Mouse (Mus musculus) stomach, postnatal 0 days (tissue): ENCODE data around the gene Tjp1. TPM values are rescaled to one million over a fixed set of nuclear protein-coding genes. Genes with fewer than 3 reads are reported as not detected.
A peak's percentile ranks its signal among the peaks of the same experiment; 100 is the strongest.

Experiments
- ATAC-seq: fragments of 200-750 bp; cut with Nextera tagmentation; 2 replicates; pipeline ENCODE4 v1.8.0; 2017; ENCODE audit not compliant: low FRiP score, low TSS enrichment
- DNase-seq: peaks from one replicate; pipeline ENCODE4 v3.0.0-alpha.2; 2016; ENCODE audit warnings: low spot score
- H3K27ac ChIP-seq: fragments of 300-500 bp; sonication (generic); replicated peaks from 2 replicates; pipeline ENCODE4 v1.5.1; 2014; ENCODE audit warnings: mild to moderate bottlenecking, control low read depth
- H3K27me3 ChIP-seq: fragments of 300-500 bp; sonication (generic); 2 replicates; pipeline ENCODE4 v1.6.1; 2014; ENCODE audit warnings: low read length; ENCODE audit not compliant: control insufficient read depth, insufficient read depth
- H3K36me3 ChIP-seq: fragments of 300-500 bp; sonication (generic); 2 replicates; pipeline ENCODE4 v1.6.1; 2014; ENCODE audit warnings: low read length, mixed read lengths; ENCODE audit not compliant: control insufficient read depth, insufficient read depth
- H3K4me1 ChIP-seq: fragments of 300-500 bp; sonication (generic); replicated peaks from 2 replicates; pipeline ENCODE4 v1.6.1; 2014; ENCODE audit warnings: antibody characterized with exemption; ENCODE audit not compliant: control insufficient read depth, insufficient read depth
- H3K4me2 ChIP-seq: fragments of 300-500 bp; sonication (generic); replicated peaks from 2 replicates; pipeline ENCODE4 v1.6.1; 2014; ENCODE audit warnings: low read depth, mild to moderate bottlenecking, control low read depth, moderate library complexity
- H3K4me3 ChIP-seq: fragments of 300-500 bp; sonication (generic); 2 replicates; pipeline ENCODE4 v1.5.1; 2014; ENCODE audit warnings: low read depth, low read length, control low read depth
- H3K9ac ChIP-seq: fragments of 300-500 bp; sonication (generic); 2 replicates; pipeline ENCODE4 v1.6.1; 2014; ENCODE audit warnings: mild to moderate bottlenecking, low read length, control low read depth, mixed read lengths
- H3K9me3 ChIP-seq: fragments of 300-500 bp; sonication (generic); 2 replicates; pipeline ENCODE4 v1.6.1; 2016; ENCODE audit warnings: low read length; ENCODE audit not compliant: control insufficient read depth
- CTCF ChIP-seq: IDR thresholded peaks from 2 replicates; pipeline ENCODE4 v1.5.1; 2016; ENCODE audit warnings: antibody characterized with exemption, low read depth, mild to moderate bottlenecking, moderate library complexity
- EP300 ChIP-seq: optimal IDR thresholded peaks from 2 replicates; pipeline ENCODE3; 2016; ENCODE audit warnings: antibody characterized with exemption
- WGBS: fragments of 180-500 bp; shearing (Covaris S2); extraction: QIAGEN DNeasy Blood & Tissue Kit; methylation state at CpG from one replicate; pipeline ENCODE4 v1.1.7; 2014; 5-methylcytosine and 5-hydroxymethylcytosine counted together
- polyA plus RNA-seq: library from polyadenylated mRNA; unstranded; fragments of >200 nt; fragmentation: Nextera tagmentation; extraction: Ambion mirVana; gene quantifications from 2 replicates; pipeline ENCODE4 v1.2.1, GENCODE M21; 2015

Tjp1 gene
- polyA plus RNA-seq, 1 experiment from 2014 or later = 12.6 TPM

GRCm38 (mm10) chr7:65497733-65498583 is 29.6 kb downstream of the Tjp1 start:
- Histone ChIP-seq H3K27ac (no peak overlapping the region), H3K4me3 (no peak overlapping the region), H3K36me3 (no peaks in the 10 kb centered on the region), H3K4me1 (no peaks in the 10 kb centered on the region), H3K4me2 (no peak overlapping the region), H3K9ac (no peak overlapping the region), H3K27me3 (no peaks in the 10 kb centered on the region), H3K9me3 (no peaks in the 10 kb centered on the region)
- DNase-seq (peak; percentile 83), ATAC-seq (peak; percentile 85)
- WGBS = 50% methylated on average over 12 of the region's 12 CpGs
- peak; percentile 96 for TF ChIP-seq CTCF
- no peak for TF ChIP-seq EP300

- no peak overlapping the region for H3K27ac ChIP-seq
- H3K27me3 ChIP-seq = no peaks in the 10 kb centered on the region
- H3K9me3 ChIP-seq = no peaks in the 10 kb centered on the region
- no peak overlapping the region for H3K9ac ChIP-seq
- DNase-seq (no peak), ATAC-seq (no peak)
- H3K4me2 ChIP-seq = no peak overlapping the region
- 82% methylated on average over 7 of the region's 7 CpGs for WGBS
- no peak overlapping the region for H3K4me3 ChIP-seq
- no peak for TF ChIP-seq CTCF
- TF ChIP-seq EP300 = no peak
- no peaks in the 10 kb centered on the region for H3K4me1 ChIP-seq
- no peaks in the 10 kb centered on the region for H3K36me3 ChIP-seq
These were observed 37.1 kb downstream of the Tjp1 start for GRCm38 (mm10) chr7:65490526-65490925.

- Histone ChIP-seq H3K9ac (no peak overlapping the region), H3K4me1 (no peaks in the 10 kb centered on the region), H3K27me3 (no peaks in the 10 kb centered on the region), H3K36me3 (no peaks in the 10 kb centered on the region), H3K9me3 (no peaks in the 10 kb centered on the region), H3K27ac (no peak overlapping the region), H3K4me3 (no peak overlapping the region), H3K4me2 (no peak overlapping the region)
- WGBS = 76% methylated on average over 9 of the region's 9 CpGs
- ATAC-seq (no peak), DNase-seq (no peak)
- no peak for TF ChIP-seq EP300
- TF ChIP-seq CTCF = no peak
These were observed 37.8 kb downstream of the Tjp1 start for GRCm38 (mm10) chr7:65489742-65490141.

DNA sequence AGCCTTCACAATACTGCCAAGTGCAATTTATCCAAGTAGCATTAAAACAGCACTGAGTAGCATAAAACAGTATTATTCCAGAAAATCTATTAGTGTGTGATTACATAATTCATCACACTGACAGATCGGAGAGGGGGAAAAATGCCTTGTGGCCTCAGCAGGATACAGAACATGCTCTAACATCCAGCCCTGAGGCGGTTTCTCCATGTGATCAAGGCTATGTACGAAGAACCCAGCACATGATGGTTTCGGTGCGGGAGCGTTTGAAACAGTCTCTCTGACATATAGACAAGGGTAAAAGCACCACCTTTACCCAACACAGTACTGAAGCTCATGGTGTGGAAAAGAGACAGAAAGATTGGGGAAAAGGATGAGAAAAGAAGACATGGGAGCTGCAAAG is 38.4 kb downstream of the Tjp1 start:
- Histone ChIP-seq H3K36me3 (no peaks in the 10 kb centered on the region), H3K4me1 (no peaks in the 10 kb centered on the region), H3K9ac (no peak overlapping the region), H3K9me3 (no peaks in the 10 kb centered on the region), H3K27ac (no peak overlapping the region), H3K27me3 (no peaks in the 10 kb centered on the region), H3K4me2 (no peak overlapping the region), H3K4me3 (no peak overlapping the region)
- no peak for ATAC-seq
- WGBS = 86% methylated on average over 6 of the region's 6 CpGs
- no peak for DNase-seq
- no peak for TF ChIP-seq CTCF
- no peak for TF ChIP-seq EP300

GRCm38 (mm10) chr7:65486259-65486681 is 41.3 kb downstream of the Tjp1 start:
- Histone ChIP-seq H3K4me1 (no peaks in the 10 kb centered on the region), H3K4me3 (no peak overlapping the region), H3K27ac (no peak overlapping the region), H3K4me2 (peak overlapping the region; percentile 45), H3K36me3 (no peaks in the 10 kb centered on the region), H3K9ac (no peak overlapping the region), H3K27me3 (no peaks in the 10 kb centered on the region), H3K9me3 (no peaks in the 10 kb centered on the region)
- WGBS = 4% methylated on average over 13 of the region's 13 CpGs
- TF ChIP-seq CTCF (no peak), EP300 (no peak)
- DNase-seq (peak; percentile 76), ATAC-seq (peak; percentile 87)

GRCm38 (mm10) chr7:65484170-65484778 is 43.3 kb downstream of the Tjp1 start:
- no peak for DNase-seq

More at GRCm38 (mm10) chr7:65484170-65484778, 43.3 kb downstream of the Tjp1 start:
- 63% methylated on average over 5 of the region's 5 CpGs for WGBS
- Histone ChIP-seq H3K27ac (no peak overlapping the region), H3K4me2 (no peak overlapping the region), H3K27me3 (no peaks in the 10 kb centered on the region), H3K36me3 (no peaks in the 10 kb centered on the region), H3K9me3 (no peaks in the 10 kb centered on the region), H3K4me3 (no peak overlapping the region), H3K4me1 (no peaks in the 10 kb centered on the region), H3K9ac (no peak overlapping the region)
- ATAC-seq = no peak
- TF ChIP-seq EP300 = no peak
